Mouse (Mus musculus): ENCODE data around the gene Ap2m1.
"Not testable (repeated sequence)": the region's sequence is repeated elsewhere in the genome, so short reads cannot be mapped to it uniquely, and the experiment has no call there.

Gene Ap2m1

GRCm38 (mm10) chr16:20535296-20536080 lies at the start of gene Ap2m1:
TSS of gene Ap2m1 (plus strand) at chr16:20535478.
- DNase-seq (ENCODE audit: low spot score): peak; percentile 81

- DNase-seq (ENCODE audit: low spot score): no peak
Observed at GRCm38 (mm10) chr16:20486048-20486447, 49.2 kb upstream of the Ap2m1 start.

- DNase-seq (ENCODE audit: low spot score): no peak
Observed at GRCm38 (mm10) chr16:20488151-20488550, 47.1 kb upstream of the Ap2m1 start.

DNA sequence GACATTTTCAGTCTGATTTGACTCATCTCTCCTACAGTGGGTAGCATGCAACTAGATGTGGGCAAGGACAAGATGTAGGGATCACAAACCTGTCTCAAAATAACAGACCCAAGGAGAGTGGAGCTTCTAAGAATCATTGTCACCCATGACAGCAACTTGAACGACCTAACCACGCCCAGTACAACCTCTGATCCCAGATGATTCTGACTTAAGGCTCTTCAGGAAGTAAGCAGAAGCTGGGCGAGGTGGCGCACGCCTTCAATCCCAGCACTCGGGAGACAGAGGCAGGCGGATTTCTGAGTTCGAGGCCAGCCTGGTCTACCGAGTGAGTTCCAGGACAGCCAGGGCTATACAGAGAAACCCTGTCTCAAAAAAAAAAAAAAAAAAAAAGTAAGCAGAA lies 46.5 kb upstream of the Ap2m1 start:
- not testable (repeated sequence) for DNase-seq (ENCODE audit: low spot score)

DNA sequence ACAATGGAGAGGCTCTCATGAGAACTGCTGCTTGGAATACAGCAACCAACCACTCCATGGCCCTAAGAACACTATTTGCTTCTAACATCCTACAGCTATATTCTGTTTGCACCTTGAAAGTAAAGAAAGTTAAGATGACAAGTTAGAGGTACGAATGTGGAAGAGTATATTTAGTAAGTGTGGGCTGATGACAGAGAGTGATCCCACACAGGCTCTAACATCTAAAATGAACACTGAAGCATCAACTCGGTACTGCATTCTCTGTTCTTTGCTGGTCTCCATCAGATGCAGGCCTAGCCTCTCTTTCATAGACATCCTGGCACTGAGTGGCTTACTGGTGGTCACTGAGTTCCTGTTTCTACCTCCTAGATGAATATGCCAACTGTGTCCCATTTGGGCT lies 46.0 kb upstream of the Ap2m1 start:
- DNase-seq (ENCODE audit: low spot score): no peak

GRCm38 (mm10) chr16:20490581-20490980 lies 44.7 kb upstream of the Ap2m1 start:
- DNase-seq (ENCODE audit: low spot score): no peak

DNA sequence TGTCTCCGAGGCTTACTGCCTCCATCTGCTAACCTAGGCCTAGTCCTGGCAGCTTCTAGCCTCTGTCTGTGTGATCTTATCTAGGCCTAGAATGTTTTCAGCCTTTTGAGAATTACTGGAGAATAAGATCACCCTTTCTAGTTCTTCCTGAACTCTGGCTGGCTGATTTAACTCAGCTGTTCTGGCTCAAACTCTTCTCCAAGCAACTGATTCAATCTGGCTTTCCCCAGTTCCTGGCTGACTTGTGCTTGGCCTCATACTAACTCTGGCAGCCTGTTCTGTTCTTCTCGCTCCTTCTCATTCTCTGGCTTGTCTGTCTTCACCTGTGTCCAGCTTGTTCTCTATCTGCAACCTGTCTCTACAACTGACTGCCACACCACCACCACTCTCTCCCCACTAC lies 44.0 kb upstream of the Ap2m1 start:
- no peak for DNase-seq (ENCODE audit: low spot score)

DNA sequence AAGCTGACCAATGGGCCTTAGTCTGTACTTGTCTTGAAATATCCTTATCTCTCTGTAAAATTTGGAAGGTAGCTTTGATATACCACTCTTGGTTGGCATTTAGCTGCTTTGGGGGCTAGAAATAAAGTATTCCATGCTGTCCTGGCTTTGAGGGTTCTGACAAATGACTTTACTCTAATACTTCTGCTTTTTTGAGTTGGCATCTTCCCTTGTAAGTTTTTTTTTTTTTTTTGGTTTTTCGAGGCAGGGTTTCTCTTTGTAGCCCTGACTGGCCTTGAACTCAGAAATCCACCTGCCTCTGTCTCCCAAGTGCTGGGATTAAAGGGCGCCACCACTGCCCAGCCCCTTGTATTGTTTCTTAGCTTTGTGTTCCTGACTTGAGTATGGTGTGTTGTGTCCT lies 41.8 kb upstream of the Ap2m1 start:
- DNase-seq (ENCODE audit: low spot score): no peak

DNA sequence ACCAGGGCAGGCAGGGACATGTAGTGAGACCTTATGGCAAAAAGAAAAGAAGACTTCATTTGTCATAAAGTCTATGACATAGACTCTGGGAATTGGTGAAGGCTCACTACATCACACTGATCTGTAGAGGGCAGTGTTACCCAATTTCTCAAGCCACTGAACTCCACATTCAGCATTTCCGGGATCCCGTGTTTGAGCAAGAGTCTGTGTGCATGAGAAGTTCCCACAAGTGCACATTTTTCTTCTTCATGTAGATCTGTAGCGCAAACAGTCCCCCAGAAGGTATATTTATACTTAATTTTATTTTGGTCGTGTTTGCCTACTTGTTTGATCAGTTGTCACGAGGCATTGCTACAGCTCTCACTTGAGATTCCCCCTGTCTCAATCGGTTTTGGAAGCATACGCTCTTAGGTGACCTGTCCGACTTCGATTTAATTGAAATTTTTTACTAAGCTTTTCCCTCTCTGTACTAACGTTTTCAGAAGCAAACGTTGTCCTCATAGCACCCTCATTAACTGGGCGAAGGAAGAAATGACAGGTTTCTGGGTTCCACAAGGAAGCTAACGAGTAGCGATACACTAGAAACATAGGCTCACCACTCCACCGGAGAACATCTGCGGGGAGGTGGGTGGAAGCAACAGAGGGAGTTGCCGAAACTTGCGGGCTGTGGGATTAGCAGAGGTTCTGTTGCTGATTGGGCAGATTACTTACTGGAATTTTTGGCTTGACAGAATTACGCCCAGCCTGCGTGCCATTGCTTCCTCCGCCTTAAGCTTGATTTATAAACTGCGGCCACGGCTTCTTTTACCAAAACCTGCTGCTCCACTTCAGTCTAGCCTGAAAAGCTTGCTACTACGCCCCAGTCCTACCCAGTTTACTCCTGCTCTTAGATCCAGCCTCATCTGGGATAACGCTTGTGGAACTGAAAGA lies 38.3 kb upstream of the Ap2m1 start:
- DNase-seq (ENCODE audit: low spot score): peak; percentile 53

GRCm38 (mm10) chr16:20497980-20498676 lies 37.1 kb upstream of the Ap2m1 start:
- no peak for DNase-seq (ENCODE audit: low spot score)

DNA sequence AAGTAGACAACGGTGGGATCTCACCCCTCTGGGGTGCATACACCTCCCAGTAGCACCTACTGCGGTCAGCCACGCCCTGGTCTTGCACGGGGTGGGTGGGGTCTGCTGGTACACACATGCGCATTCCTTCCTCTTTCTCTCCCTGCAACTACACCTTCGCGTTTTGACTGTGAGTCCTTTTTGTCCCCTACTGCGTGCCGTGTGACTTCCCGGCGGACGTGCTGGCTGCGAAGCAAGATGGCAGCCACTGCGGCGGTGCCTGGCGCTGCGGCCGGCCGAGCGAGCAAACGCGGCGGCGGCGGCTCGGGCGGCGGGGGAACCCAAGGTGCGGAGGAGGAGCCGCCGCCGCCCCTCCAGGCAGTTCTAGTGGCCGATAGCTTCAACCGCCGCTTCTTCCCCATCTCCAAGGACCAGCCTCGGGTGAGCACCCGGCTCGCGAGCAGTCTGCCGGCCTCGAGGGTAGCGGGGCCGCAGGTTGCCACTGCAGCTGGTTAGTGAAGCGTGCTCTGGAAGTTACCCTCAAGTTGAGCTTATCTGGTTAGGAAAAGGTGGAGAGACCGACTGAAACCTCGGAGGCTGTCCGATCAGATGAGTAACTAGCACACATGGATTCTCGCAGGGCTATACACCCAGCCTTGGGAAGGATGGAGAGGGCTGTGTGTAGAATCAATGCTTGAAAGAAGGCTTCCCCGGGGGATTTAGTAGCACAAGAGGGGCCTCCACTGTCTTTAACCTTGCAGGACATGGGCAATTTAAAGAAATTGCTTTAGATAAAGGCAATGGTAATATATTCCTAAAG lies 36.4 kb upstream of the Ap2m1 start, which contains the start of gene Eif2b5:
Gene Eif2b5 (plus strand): TSS at position 141 of the 799 bp plus-strand sequence.
- peak; percentile 83 for DNase-seq (ENCODE audit: low spot score)

DNA sequence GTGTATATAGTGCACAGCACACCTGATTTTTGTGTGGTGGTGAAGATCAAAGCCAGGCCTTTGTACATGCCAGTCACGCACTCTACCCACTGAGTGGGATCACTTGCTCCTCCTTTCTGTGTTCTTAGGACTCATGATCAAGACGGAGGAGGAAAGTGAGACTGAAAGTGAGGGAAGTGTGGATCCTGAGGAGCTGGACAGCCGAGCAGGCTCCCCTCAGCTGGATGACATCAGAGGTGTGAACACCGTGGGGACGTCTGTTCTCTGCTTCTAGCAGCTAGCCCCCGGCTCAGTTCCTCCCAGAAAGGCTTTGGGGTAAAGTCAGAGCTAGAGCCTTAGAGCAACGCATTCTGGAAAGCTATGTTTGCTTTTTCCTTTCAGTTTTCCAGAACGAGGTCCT lies 29.3 kb upstream of the Ap2m1 start:
- no peak for DNase-seq (ENCODE audit: low spot score)

DNA sequence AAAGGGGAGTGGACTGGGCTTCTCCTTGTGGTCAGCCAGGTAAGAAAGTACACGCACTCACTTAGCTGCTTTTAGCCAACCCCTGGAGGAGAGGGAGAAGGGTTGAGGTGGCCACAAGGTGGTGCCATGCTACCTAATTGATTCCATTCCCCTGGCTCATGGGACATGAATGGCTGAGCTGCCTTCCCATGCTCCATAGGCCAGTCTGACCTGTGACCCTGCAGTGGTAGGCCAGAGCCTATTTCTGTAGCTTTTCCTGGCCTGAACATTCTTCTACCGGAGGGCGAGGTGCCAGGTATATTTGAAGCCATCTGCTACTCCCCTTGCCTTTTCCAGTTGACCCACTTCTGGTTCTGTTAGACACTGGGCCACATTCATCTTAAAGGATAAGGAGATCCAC lies 25.9 kb upstream of the Ap2m1 start:
- no peak for DNase-seq (ENCODE audit: low spot score)

DNA sequence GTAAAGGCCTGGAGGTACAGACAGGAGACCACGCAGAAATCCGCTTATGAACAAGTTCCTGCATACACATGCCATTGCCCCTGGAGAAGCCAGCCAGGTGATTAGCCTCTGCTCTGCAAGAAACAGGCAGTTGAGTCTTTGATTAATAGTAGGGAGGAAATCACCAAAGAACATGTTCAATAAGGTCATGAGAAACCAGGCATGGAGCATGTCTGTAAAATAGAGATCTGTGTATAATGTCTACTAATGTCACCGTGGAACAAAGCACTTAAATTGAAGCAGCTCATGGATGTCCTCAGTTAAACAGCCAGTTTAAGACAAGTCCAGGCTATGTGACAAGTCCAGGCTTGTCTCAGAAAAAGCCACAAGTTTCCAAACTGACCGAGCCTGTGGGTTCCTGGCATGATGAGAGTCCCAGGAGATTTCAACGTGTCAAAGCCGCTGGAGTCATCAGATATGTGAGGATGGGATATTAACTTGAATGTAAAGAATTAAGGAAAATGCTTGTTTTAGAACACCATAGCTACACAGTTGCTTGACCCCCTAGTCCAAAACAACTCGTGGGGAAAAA lies 23.9 kb upstream of the Ap2m1 start:
- DNase-seq (ENCODE audit: low spot score): no peak

GRCm38 (mm10) chr16:20516032-20516431 lies 19.2 kb upstream of the Ap2m1 start:
- DNase-seq (ENCODE audit: low spot score): no peak

DNA sequence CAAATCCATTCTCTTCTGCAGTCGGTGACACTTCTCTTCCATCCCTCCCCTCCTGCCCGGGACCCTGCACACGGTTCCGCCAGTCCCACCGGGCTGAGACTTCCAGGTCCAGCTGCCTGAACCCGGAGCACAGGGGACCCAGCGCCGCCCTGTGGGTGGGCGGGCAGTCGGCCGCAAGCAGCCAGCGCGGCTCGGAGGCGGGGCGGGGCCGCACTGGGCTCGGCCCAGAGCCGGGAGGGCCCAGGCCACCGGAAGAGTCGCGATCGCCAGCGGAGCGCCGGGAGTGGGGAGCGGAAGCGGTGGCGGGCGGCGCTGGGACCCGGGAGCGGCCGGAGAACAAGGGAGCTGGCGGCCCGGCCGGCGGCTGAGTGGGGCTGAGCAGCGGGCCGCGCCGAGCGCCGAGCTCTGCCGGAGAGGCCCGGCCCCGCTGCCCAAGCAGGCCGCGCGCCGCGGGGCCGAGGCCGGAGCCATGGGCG lies 18.5 kb upstream of the Ap2m1 start, which contains the start of gene Dvl3:
Gene Dvl3 (plus strand): TSS at position 257 of the 476 bp plus-strand sequence.
- DNase-seq (ENCODE audit: low spot score): peak; percentile 89

- DNase-seq (ENCODE audit: low spot score): no peak
Observed at GRCm38 (mm10) chr16:20517216-20517615, 18.1 kb upstream of the Ap2m1 start.

DNA sequence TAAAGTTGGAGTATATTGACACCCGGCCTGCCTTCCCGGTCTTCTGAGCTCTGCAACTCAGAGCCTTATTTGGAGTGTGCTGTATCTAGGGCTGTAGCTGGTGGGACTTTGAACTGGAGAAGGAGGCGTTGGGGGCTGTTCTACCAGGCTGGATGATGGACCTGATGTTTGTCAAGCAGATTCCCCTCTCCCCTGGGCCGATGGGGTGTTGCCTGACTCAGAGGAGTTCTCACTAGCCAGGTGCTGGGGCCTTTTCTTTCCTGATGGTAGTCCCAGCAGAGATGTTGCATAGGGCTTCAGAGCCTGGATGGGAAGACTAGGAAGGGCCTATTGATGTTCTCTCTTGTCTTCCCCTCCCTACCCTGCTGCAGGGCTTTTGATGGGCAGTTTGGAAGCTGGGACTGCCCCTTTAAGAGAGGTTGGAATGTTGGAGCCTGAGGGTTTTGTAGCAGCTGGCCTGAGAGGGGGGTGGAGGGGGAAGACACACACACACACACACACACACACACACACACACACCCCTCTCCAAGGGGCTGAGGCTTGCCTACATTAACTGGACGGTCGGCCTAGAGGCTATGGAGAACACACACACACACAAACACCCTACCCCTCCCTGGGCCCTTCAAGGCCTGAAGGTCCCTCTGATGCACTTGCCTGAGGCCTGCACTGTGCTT lies 17.4 kb upstream of the Ap2m1 start:
- no peak for DNase-seq (ENCODE audit: low spot score)

- no peak for DNase-seq (ENCODE audit: low spot score)
Observed at GRCm38 (mm10) chr16:20523886-20524285, 11.4 kb upstream of the Ap2m1 start.

DNA sequence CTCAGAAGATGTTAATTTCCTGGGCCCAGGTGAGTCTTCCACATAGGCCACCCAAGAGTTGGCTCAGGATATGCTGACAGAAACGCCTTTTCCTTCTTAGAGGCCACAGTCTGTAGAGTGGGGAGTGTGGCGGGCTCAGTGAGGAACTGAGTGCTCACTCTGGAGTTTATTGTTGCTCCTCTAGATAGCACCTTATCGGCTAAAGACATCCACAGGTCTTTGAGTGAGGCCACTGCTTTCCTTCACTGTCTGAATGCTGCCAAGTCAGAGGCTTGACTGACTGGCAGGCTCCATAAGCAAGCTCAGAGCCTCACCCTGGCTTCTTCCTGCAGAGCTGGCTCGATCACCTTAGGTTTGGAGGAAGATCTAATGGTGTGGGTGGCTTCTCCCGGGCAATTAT lies 6.5 kb upstream of the Ap2m1 start:
- no peak for DNase-seq (ENCODE audit: low spot score)

Data from ovary, postnatal 14 days (tissue).